8 mouse cellular contexts compared by ENCODE assay signal in genomic region chr8:121650389-121651307, GRCm38 (mm10). TPM values are rescaled to one million over a fixed set of nuclear protein-coding genes. Genes with fewer than 3 reads are reported as not detected.
DNase-seq lines count a peak whose midpoint lies in the region; ATAC-seq lines count a peak whose summit lies in the region.

No protein-coding gene starts in this region.

- peaks cover 27 to 48% of the 10 kb centered on the region in 2 experiments for H3K4me1 ChIP-seq in heart, embryonic 14.5 days (ENCODE audit: control insufficient read depth in 2 of 2, insufficient read depth in 2 of 2, low read length in 2 of 2)
- peaks cover 77% of the 10 kb centered on the region for H3K4me1 ChIP-seq in hindbrain, embryonic 13.5 days (replicated peaks)
- H3K4me1 ChIP-seq in liver, embryonic 16.5 days (ENCODE audit: control insufficient read depth, low read depth, low read length): peaks cover 6% of the 10 kb centered on the region

- H3K9ac ChIP-seq in heart, embryonic 14.5 days (ENCODE audit: low read length): peak overlapping the region; percentile 82
- peak overlapping the region; percentile 93 for H3K9ac ChIP-seq in hindbrain, embryonic 13.5 days
- H3K9ac ChIP-seq in liver, embryonic 16.5 days (ENCODE audit: low read depth, low read length): no peak overlapping the region

- DNase-seq in heart, adult 18-20 months: no peak
- DNase-seq in adrenal gland, postnatal 25 days: peak; percentile 23
- no peak for DNase-seq in left cerebral cortex, adult 18-20 months (ENCODE audit: low spot score in 2 of 2)
- no peak for DNase-seq in B cell, adult 2 months
- DNase-seq in left cerebral cortex, postnatal 36 days (ENCODE audit: low spot score in 2 of 2): no peak

- no peaks in the 10 kb centered on the region for H3K9me3 ChIP-seq in heart, embryonic 14.5 days (ENCODE audit: control insufficient read depth, low read length)
- no peaks in the 10 kb centered on the region for H3K9me3 ChIP-seq in hindbrain, embryonic 13.5 days
- no peaks in the 10 kb centered on the region for H3K9me3 ChIP-seq in liver, embryonic 16.5 days (replicated peaks; ENCODE audit: control insufficient read depth, low read length)

- H3K4me3 ChIP-seq in heart, embryonic 14.5 days (ENCODE audit: control insufficient read depth in 1 of 2, insufficient read depth in 1 of 2, low read depth in 1 of 2, low read length in 2 of 2): peak overlapping the region; percentile 74 to 89
- peak overlapping the region; percentile 93 for H3K4me3 ChIP-seq in hindbrain, embryonic 13.5 days
- peak overlapping the region; percentile 57 for H3K4me3 ChIP-seq in liver, embryonic 16.5 days (ENCODE audit: low read depth, low read length)

- no peak for ATAC-seq in heart, embryonic 14.5 days (ENCODE audit: insufficient number of reproducible peaks, insufficient read depth, low FRiP score, low read depth)
- ATAC-seq in hindbrain, embryonic 13.5 days (ENCODE audit: low FRiP score): no peak
- no peak for ATAC-seq in liver, embryonic 16.5 days (ENCODE audit: low read depth)

- H3K27me3 ChIP-seq in heart, embryonic 14.5 days (ENCODE audit: control insufficient read depth, insufficient read depth, low read length): no peaks in the 10 kb centered on the region
- H3K27me3 ChIP-seq in hindbrain, embryonic 13.5 days: no peaks in the 10 kb centered on the region
- peaks cover 55% of the 10 kb centered on the region for H3K27me3 ChIP-seq in liver, embryonic 16.5 days (ENCODE audit: control insufficient read depth, insufficient read depth, low read depth, low read length)

- H3K27ac ChIP-seq in heart, embryonic 14.5 days (replicated peaks in 1 of 2; ENCODE audit: control insufficient read depth in 1 of 2, insufficient read depth in 1 of 2, low read depth in 2 of 2, low read length in 2 of 2): no peak overlapping the region
- peak overlapping the region; percentile 86; the same call in 1 of the 2 replicates for H3K27ac ChIP-seq in hindbrain, embryonic 13.5 days
- no peak overlapping the region for H3K27ac ChIP-seq in liver, embryonic 16.5 days (ENCODE audit: low read length)

- H3K36me3 ChIP-seq in heart, embryonic 14.5 days (ENCODE audit: control insufficient read depth, insufficient read depth, low read length): peaks cover 20% of the 10 kb centered on the region; the same call in 1 of the 2 replicates
- no peaks in the 10 kb centered on the region for H3K36me3 ChIP-seq in hindbrain, embryonic 13.5 days
- H3K36me3 ChIP-seq in liver, embryonic 16.5 days (ENCODE audit: control insufficient read depth, insufficient read depth): no peaks in the 10 kb centered on the region

- H3K4me2 ChIP-seq in heart, embryonic 14.5 days (ENCODE audit: low read length): peak overlapping the region; percentile 99
- peak overlapping the region; percentile 98 for H3K4me2 ChIP-seq in hindbrain, embryonic 13.5 days
- H3K4me2 ChIP-seq in liver, embryonic 16.5 days (ENCODE audit: low read depth, low read length): peak overlapping the region; percentile 60

- WGBS in heart, embryonic 14.5 days: 70% methylated on average over 20 of the region's 20 CpGs
- 64% methylated on average over 20 of the region's 20 CpGs for WGBS in hindbrain, embryonic 13.5 days
- WGBS in liver, embryonic 16.5 days (ENCODE audit: insufficient replicate concordance): 25% methylated on average over 20 of the region's 20 CpGs

- intact Hi-C loops in left cerebral cortex, postnatal 36 days (cut with DNase I): loop anchor here (5.0 kb wide), 2 partner anchors 48 to 82 kb away; no protein-coding TSS in a partner anchor

RNA-seq across cellular contexts. Expression of gene Zcchc14, which starts 2.1 kb away (rescaled TPM):
- 12.9 and 13.9 TPM in 2 replicates for polyA plus RNA-seq in heart, embryonic 14.5 days (2014; fragmentation: Nextera tagmentation; extraction: Ambion mirVana)
- 10 to 100 TPM; 23.3 to 26.5 TPM for total RNA-seq in heart, adult 18-20 months (2021)
- total RNA-seq in adrenal gland, postnatal 25 days (2021): 52.5 and 57.8 TPM in 2 replicates
- 27.5 and 28.3 TPM in 2 replicates for polyA plus RNA-seq in hindbrain, embryonic 13.5 days (2015; fragmentation: Nextera tagmentation; extraction: Ambion mirVana)
- polyA plus RNA-seq in liver, embryonic 16.5 days (2015; fragmentation: Nextera tagmentation; extraction: Ambion mirVana): 1.3 and 1.6 TPM in 2 replicates
- total RNA-seq in left cerebral cortex, adult 18-20 months (2021): 10 to 100 TPM; 63.2 to 68.7 TPM
- total RNA-seq in left cerebral cortex, postnatal 36 days (2021): 10 to 100 TPM; 61.3 to 75.3 TPM
